Mouse (Mus musculus): ENCODE measurements at regions not wholly inside any gene's neighbourhood (a gene's known extent, or its start where the extent isn't known, plus 50 kb on each side); places are given as distances from the start of the nearest gene placed in this dataset.

DNA sequence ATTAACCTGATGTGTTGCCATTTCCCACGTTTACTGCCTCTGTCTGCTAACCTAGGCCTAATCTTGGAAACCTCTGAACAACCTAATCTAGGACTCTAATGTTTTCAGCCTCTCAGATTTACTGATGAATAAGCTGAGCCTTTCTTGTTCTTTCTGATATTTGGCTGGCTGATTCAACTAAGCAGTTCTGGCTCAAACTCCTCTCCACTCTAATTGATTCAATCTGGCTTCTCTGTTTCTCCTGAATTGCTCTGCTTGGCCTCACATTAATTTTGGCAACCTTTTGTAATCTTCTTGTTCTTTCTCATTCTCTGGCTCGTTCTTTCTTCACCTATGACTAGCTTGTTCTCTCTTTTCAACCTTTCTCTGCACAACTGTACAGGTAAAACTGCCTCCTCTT, 1561.2 kb upstream of the Zeb2 start:
- 49% methylated on average over 2 of the region's 2 CpGs for WGBS
- no peak overlapping the region for H3K27ac ChIP-seq (ENCODE audit: low read length)
- H3K36me3 ChIP-seq (ENCODE audit: control insufficient read depth, insufficient read depth, low read length) = no peaks in the 10 kb centered on the region
- no peaks in the 10 kb centered on the region for H3K27me3 ChIP-seq (replicated peaks; ENCODE audit: control insufficient read depth, insufficient read depth, low read length)
- no peak for ATAC-seq
- no peaks in the 10 kb centered on the region for H3K4me1 ChIP-seq (ENCODE audit: control insufficient read depth, insufficient read depth, low read length)
- no peak overlapping the region for H3K4me3 ChIP-seq (ENCODE audit: low read length)
- H3K9me3 ChIP-seq (ENCODE audit: control insufficient read depth, low read length) = no peaks in the 10 kb centered on the region
- H3K4me2 ChIP-seq (ENCODE audit: low read depth, low read length) = no peak overlapping the region
- H3K9ac ChIP-seq (ENCODE audit: low read depth, low read length) = no peak overlapping the region

DNA sequence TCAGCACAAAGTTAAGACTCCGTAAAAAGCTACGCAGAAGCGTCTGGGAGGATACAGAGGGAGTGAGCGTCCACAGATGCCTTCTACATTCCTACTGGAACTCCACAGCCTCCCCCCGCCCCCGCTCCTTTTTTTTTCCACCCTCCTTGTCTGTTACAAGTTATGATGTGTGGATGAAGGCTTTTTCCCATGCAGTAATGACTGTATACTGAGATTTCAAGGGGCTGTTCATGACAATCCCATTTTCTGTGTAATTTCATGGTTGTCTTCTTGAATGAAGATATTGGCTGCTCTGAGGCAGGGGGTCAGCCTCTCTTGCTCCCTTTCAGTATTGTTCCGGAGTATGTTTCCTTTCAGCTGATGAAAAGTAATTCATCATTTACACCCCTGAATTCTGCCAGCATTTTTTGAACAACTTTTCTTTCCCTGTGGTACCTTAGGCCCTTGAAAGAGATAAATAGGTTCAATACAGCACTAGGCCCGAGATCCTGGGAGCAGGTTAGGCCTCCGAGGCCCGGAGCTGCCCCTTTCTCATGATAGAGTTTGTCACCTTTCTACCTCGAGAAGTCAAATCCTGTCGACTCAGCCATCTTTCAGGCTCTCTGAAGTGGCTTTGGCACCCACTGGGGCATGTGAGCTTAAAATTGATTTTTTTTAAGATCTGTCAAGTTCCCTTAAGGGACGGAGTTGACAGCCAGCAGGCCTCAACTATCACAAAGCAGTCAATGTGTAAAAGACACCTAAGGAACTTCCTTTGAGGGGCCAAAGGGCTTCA, 1552.5 kb upstream of the Zeb2 start:
- no peak for ATAC-seq
- H3K36me3 ChIP-seq (ENCODE audit: control insufficient read depth, insufficient read depth, low read length) = no peaks in the 10 kb centered on the region
- H3K4me1 ChIP-seq (ENCODE audit: control insufficient read depth, insufficient read depth, low read length) = no peaks in the 10 kb centered on the region
- H3K9me3 ChIP-seq (ENCODE audit: control insufficient read depth, low read length) = no peaks in the 10 kb centered on the region
- no peak overlapping the region for H3K27ac ChIP-seq (ENCODE audit: low read length)
- no peak overlapping the region for H3K9ac ChIP-seq (ENCODE audit: low read depth, low read length)
- 73% methylated on average over 13 of the region's 13 CpGs for WGBS
- no peaks in the 10 kb centered on the region for H3K27me3 ChIP-seq (replicated peaks; ENCODE audit: control insufficient read depth, insufficient read depth, low read length)
- no peak overlapping the region for H3K4me3 ChIP-seq (ENCODE audit: low read length)
- H3K4me2 ChIP-seq (ENCODE audit: low read depth, low read length) = no peak overlapping the region

DNA sequence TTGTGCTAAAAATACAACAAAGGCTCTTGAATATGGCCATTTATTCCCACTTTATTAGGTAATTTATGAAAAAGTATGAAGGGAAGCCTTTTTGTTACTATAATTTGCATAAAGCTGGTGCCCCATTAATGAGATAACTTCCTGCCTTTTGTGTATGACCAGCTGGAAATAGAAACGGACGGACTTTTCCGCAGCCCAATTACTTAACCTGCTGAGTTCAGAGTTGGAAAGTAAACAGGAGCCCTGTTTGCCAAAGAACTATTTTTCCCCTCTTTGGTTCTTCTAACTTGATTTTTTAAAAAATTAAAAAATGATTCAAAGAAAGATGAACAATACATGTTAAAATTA, 1549.8 kb upstream of the Zeb2 start:
- WGBS = 50% methylated on average over 3 of the region's 3 CpGs
- no peaks in the 10 kb centered on the region for H3K36me3 ChIP-seq (ENCODE audit: control insufficient read depth, insufficient read depth, low read length)
- H3K4me3 ChIP-seq (ENCODE audit: low read length) = no peak overlapping the region
- no peaks in the 10 kb centered on the region for H3K4me1 ChIP-seq (ENCODE audit: control insufficient read depth, insufficient read depth, low read length)
- H3K4me2 ChIP-seq (ENCODE audit: low read depth, low read length) = no peak overlapping the region
- H3K9me3 ChIP-seq (ENCODE audit: control insufficient read depth, low read length) = no peaks in the 10 kb centered on the region
- no peak for ATAC-seq
- H3K27ac ChIP-seq (ENCODE audit: low read length) = no peak overlapping the region
- H3K27me3 ChIP-seq (replicated peaks; ENCODE audit: control insufficient read depth, insufficient read depth, low read length) = no peaks in the 10 kb centered on the region
- no peak overlapping the region for H3K9ac ChIP-seq (ENCODE audit: low read depth, low read length)

DNA sequence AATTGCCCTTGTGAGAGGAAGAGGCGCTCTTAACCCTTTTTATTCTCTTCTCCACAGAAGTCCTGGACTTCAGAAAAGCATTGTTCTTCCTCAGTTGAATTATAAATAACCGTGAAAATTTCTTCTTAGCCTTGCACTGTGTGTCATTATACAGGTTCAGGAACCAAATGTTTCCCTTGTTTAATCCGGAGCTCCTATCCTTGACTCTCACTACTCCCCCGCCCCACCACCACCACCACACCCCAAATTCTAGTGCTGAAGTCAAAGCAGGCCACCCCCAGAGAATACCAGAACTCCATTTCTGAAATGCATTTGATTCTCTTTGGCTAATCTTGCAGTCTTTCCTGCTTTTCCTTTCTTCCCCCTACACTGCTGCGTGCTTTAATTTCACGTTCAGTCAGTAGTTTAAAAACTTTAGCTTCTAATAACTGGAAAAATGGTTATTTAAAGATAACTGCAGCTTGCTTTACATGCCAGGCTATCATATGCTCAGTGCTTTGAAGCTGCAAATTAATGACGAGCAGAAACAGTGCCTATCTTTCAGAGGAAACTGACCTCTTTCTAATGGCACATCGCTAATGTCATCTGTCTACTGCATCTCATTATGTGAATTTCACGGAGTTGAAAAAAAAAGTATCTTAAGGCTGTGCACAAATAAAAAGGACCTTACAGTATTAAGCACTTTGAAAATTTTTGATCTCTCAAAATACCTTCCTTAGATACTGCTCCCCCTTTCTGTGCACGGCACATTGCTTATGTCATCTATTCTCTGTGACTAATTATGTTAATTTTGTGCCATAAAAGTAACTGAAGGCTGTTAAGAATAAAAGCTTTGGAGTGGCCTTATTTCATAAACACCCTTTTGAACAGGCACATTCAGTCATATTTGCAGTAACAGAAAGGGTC, 1549.1 kb upstream of the Zeb2 start:
- Histone ChIP-seq H3K4me2 (ENCODE audit: low read depth, low read length) (no peak overlapping the region), H3K9me3 (ENCODE audit: control insufficient read depth, low read length) (no peaks in the 10 kb centered on the region), H3K4me1 (ENCODE audit: control insufficient read depth, insufficient read depth, low read length) (no peaks in the 10 kb centered on the region), H3K36me3 (ENCODE audit: control insufficient read depth, insufficient read depth, low read length) (no peaks in the 10 kb centered on the region), H3K4me3 (ENCODE audit: low read length) (no peak overlapping the region), H3K27ac (ENCODE audit: low read length) (no peak overlapping the region), H3K27me3 (replicated peaks; ENCODE audit: control insufficient read depth, insufficient read depth, low read length) (no peaks in the 10 kb centered on the region), H3K9ac (ENCODE audit: low read depth, low read length) (no peak overlapping the region)
- no peak for ATAC-seq
- WGBS = 67% methylated on average over 10 of the region's 10 CpGs

GRCm38 (mm10) chr2:46661876-46662275, 1544.7 kb upstream of the Zeb2 start:
- Histone ChIP-seq H3K9me3 (ENCODE audit: control insufficient read depth, low read length) (no peaks in the 10 kb centered on the region), H3K27ac (ENCODE audit: low read length) (no peak overlapping the region), H3K4me2 (ENCODE audit: low read depth, low read length) (no peak overlapping the region), H3K4me1 (ENCODE audit: control insufficient read depth, insufficient read depth, low read length) (no peaks in the 10 kb centered on the region), H3K27me3 (replicated peaks; ENCODE audit: control insufficient read depth, insufficient read depth, low read length) (no peaks in the 10 kb centered on the region), H3K36me3 (ENCODE audit: control insufficient read depth, insufficient read depth, low read length) (no peaks in the 10 kb centered on the region), H3K9ac (ENCODE audit: low read depth, low read length) (no peak overlapping the region), H3K4me3 (ENCODE audit: low read length) (no peak overlapping the region)
- 87% methylated on average over 3 of the region's 3 CpGs for WGBS
- ATAC-seq = no peak

- Histone ChIP-seq H3K9ac (ENCODE audit: low read depth, low read length) (no peak overlapping the region), H3K9me3 (ENCODE audit: control insufficient read depth, low read length) (no peaks in the 10 kb centered on the region), H3K27me3 (replicated peaks; ENCODE audit: control insufficient read depth, insufficient read depth, low read length) (no peaks in the 10 kb centered on the region), H3K4me3 (ENCODE audit: low read length) (no peak overlapping the region), H3K4me2 (ENCODE audit: low read depth, low read length) (no peak overlapping the region), H3K4me1 (ENCODE audit: control insufficient read depth, insufficient read depth, low read length) (no peaks in the 10 kb centered on the region), H3K27ac (ENCODE audit: low read length) (no peak overlapping the region), H3K36me3 (ENCODE audit: control insufficient read depth, insufficient read depth, low read length) (no peaks in the 10 kb centered on the region)
- ATAC-seq = no peak
- 73% methylated on average over 3 of the region's 3 CpGs for WGBS
These were observed 1543.4 kb upstream of the Zeb2 start for GRCm38 (mm10) chr2:46660577-46660976.

- no peak overlapping the region for H3K4me2 ChIP-seq (ENCODE audit: low read depth, low read length)
- no peaks in the 10 kb centered on the region for H3K9me3 ChIP-seq (ENCODE audit: control insufficient read depth, low read length)
- H3K36me3 ChIP-seq (ENCODE audit: control insufficient read depth, insufficient read depth, low read length) = no peaks in the 10 kb centered on the region
- no peaks in the 10 kb centered on the region for H3K27me3 ChIP-seq (replicated peaks; ENCODE audit: control insufficient read depth, insufficient read depth, low read length)
- H3K9ac ChIP-seq (ENCODE audit: low read depth, low read length) = no peak overlapping the region
- H3K27ac ChIP-seq (ENCODE audit: low read length) = no peak overlapping the region
- ATAC-seq = no peak
- no peak overlapping the region for H3K4me3 ChIP-seq (ENCODE audit: low read length)
- WGBS = 87% methylated on average over 1 of the region's 1 CpGs
- no peaks in the 10 kb centered on the region for H3K4me1 ChIP-seq (ENCODE audit: control insufficient read depth, insufficient read depth, low read length)
These were observed 1538.1 kb upstream of the Zeb2 start for GRCm38 (mm10) chr2:46655289-46655688.

GRCm38 (mm10) chr2:46652616-46653015, 1535.4 kb upstream of the Zeb2 start:
- Histone ChIP-seq H3K4me2 (ENCODE audit: low read depth, low read length) (no peak overlapping the region), H3K9ac (ENCODE audit: low read depth, low read length) (no peak overlapping the region), H3K9me3 (ENCODE audit: control insufficient read depth, low read length) (no peaks in the 10 kb centered on the region), H3K36me3 (ENCODE audit: control insufficient read depth, insufficient read depth, low read length) (no peaks in the 10 kb centered on the region), H3K27ac (ENCODE audit: low read length) (no peak overlapping the region), H3K4me3 (ENCODE audit: low read length) (no peak overlapping the region), H3K4me1 (ENCODE audit: control insufficient read depth, insufficient read depth, low read length) (no peaks in the 10 kb centered on the region), H3K27me3 (replicated peaks; ENCODE audit: control insufficient read depth, insufficient read depth, low read length) (no peaks in the 10 kb centered on the region)
- no peak for ATAC-seq
- 87% methylated on average over 1 of the region's 1 CpGs for WGBS

DNA sequence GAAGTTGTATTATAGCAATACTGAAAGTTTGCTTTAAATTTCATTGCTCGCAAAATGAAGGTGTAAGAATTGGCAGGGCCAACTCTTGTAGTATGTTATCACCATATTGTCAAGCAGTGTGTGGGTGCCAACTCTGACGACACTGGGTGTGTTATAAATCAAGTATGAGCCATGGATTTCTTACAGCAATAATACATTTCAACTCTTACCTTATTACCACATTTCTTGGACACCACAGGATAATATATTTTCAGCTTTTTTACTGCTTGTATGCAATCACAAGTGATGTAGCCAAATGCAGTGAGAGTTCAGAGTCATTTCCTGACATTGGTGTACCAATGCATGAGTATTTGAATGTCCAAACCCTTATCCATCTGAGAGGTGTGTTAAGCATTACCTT, 1529.2 kb upstream of the Zeb2 start:
- Histone ChIP-seq H3K4me3 (ENCODE audit: low read length) (no peak overlapping the region), H3K4me2 (ENCODE audit: low read depth, low read length) (no peak overlapping the region), H3K27me3 (replicated peaks; ENCODE audit: control insufficient read depth, insufficient read depth, low read length) (no peaks in the 10 kb centered on the region), H3K27ac (ENCODE audit: low read length) (no peak overlapping the region), H3K9ac (ENCODE audit: low read depth, low read length) (no peak overlapping the region), H3K36me3 (ENCODE audit: control insufficient read depth, insufficient read depth, low read length) (no peaks in the 10 kb centered on the region), H3K9me3 (ENCODE audit: control insufficient read depth, low read length) (no peaks in the 10 kb centered on the region), H3K4me1 (ENCODE audit: control insufficient read depth, insufficient read depth, low read length) (no peaks in the 10 kb centered on the region)
- ATAC-seq = no peak
- WGBS = 85% methylated on average over 2 of the region's 2 CpGs
